Mouse (Mus musculus) megakaryocyte, adult 5-6 weeks (primary cell): ENCODE measurements around the gene Ndufb3. TPM values are rescaled to one million over a fixed set of nuclear protein-coding genes. Genes with fewer than 3 reads are reported as not detected.
A peak's percentile ranks its signal among the peaks of the same experiment; 100 is the strongest.
"Not testable (repeated sequence)": the region's sequence is repeated elsewhere in the genome, so short reads cannot be mapped to it uniquely, and the experiment has no call there.

Experiments used
- ATAC-seq: 2 replicates; pipeline ENCODE4 v1.8.0; 2016; ENCODE audit warnings: mild to moderate bottlenecking, inconsistent platforms; ENCODE audit not compliant: poor library complexity, severe bottlenecking
- total RNA-seq, 2 experiments: library from RNA; stranded (forward) in 1 of 2; stranded (reverse) in 1 of 2; fragments of 153-499, 151-499 nt in 1 of 2; fragments of 221-1000, 200-1000 nt in 1 of 2; gene quantifications; 2 replicates each; pipeline versions ENCODE4 v1.2.3 to v1.2.4; 2015 to 2017

The Ndufb3 gene
- total RNA-seq (2015), result 147 and 149 TPM in 2 replicates
- total RNA-seq (2017), result 84.0 and 115 TPM in 2 replicates

GRCm38 (mm10) chr1:58586171-58586997 is at the start of gene Ndufb3, which contains the start of gene Fam126b:
Ndufb3 (plus strand) TSS chr1:58586384.
Fam126b (minus strand) TSS chr1:58586323.
- peak; percentile 100 for ATAC-seq

- no peak for ATAC-seq
These were observed 44.8 kb upstream of the Ndufb3 start for GRCm38 (mm10) chr1:58541386-58541785.

GRCm38 (mm10) chr1:58560370-58560769 is 25.8 kb upstream of the Ndufb3 start:
- ATAC-seq, result not testable (repeated sequence)

- no peak for ATAC-seq
These were observed 23.7 kb upstream of the Ndufb3 start for GRCm38 (mm10) chr1:58562455-58562854.

GRCm38 (mm10) chr1:58564981-58565380 is 21.2 kb upstream of the Ndufb3 start:
- ATAC-seq, result no peak

GRCm38 (mm10) chr1:58566621-58567020 is 19.6 kb upstream of the Ndufb3 start:
- no peak for ATAC-seq

- no peak for ATAC-seq
These were observed 17.6 kb upstream of the Ndufb3 start for GRCm38 (mm10) chr1:58568456-58569130.

GRCm38 (mm10) chr1:58570437-58570836 is 15.7 kb upstream of the Ndufb3 start:
- no peak for ATAC-seq

- ATAC-seq, result no peak; the same call in 1 of the 2 replicates
These were observed 7.0 kb upstream of the Ndufb3 start for GRCm38 (mm10) chr1:58579179-58579578.

GRCm38 (mm10) chr1:58582611-58583010 is 3.6 kb upstream of the Ndufb3 start:
- ATAC-seq, result no peak

GRCm38 (mm10) chr1:58584271-58584670 is 1.9 kb upstream of the Ndufb3 start:
- ATAC-seq, result no peak

- ATAC-seq, result 0 out of 2 replicates have a peak, but pooled peaks have one; percentile 6
These were observed 612 bp upstream of the Ndufb3 start for GRCm38 (mm10) chr1:58585373-58586170.

- ATAC-seq, result no peak
These were observed 1.3 kb downstream of the Ndufb3 start for GRCm38 (mm10) chr1:58587491-58587890.

GRCm38 (mm10) chr1:58602681-58603080 is 16.5 kb downstream of the Ndufb3 start:
- ATAC-seq, result no peak

- no peak for ATAC-seq
These were observed 17.6 kb downstream of the Ndufb3 start for GRCm38 (mm10) chr1:58603738-58604137.

- not testable (repeated sequence) for ATAC-seq
These were observed 23.4 kb downstream of the Ndufb3 start for GRCm38 (mm10) chr1:58609591-58609990.

GRCm38 (mm10) chr1:58610166-58610565 is 24.0 kb downstream of the Ndufb3 start:
- no peak for ATAC-seq

- ATAC-seq, result no peak
These were observed 24.4 kb downstream of the Ndufb3 start for GRCm38 (mm10) chr1:58610611-58611010.

- ATAC-seq, result no peak
These were observed 27.6 kb downstream of the Ndufb3 start for GRCm38 (mm10) chr1:58613786-58614185.

- ATAC-seq, result no peak
These were observed 28.2 kb downstream of the Ndufb3 start for GRCm38 (mm10) chr1:58614424-58614823.

GRCm38 (mm10) chr1:58615146-58615545 is 29.0 kb downstream of the Ndufb3 start:
- no peak for ATAC-seq
